Mouse (Mus musculus) gonadal fat pad, adult 2 months (tissue): ENCODE measurements at regions not wholly inside any gene's neighbourhood (a gene's known extent, or its start where the extent isn't known, plus 50 kb on each side); places are given as distances from the start of the nearest gene placed in this dataset.
A peak's percentile ranks its signal among the peaks of the same experiment; 100 is the strongest.

Experiments
- DNase-seq: peaks from one replicate; pipeline ENCODE4 v3.0.0-alpha.2; 2012; ENCODE audit warnings: low read depth

DNA sequence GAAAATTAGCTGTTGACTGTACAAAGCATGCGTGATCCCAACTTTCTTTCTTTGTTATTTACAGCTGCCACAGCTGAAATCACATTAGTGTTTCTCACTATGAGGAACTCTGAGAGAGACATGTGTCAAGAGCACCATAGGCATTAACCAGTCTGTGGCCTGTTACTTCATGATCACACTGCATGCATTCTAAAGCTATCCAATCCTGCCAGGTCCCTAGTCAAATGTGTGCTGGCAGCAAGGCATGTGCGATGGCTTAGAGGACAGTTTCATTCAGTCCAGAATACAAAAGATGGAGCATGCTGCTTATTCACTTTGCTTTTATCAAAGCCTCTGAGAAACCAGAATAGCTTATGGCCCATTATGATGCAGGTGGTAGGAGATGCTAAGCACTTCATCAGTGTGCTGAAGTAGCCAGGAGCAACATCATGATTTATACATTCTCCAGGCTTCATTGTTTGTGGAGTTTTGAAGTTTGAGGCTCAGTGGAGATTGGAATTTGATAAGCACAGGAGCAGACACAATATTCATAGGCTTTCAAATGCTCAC, 882.9 kb upstream of the Lrrn3 start:
- DNase-seq, result no peak

DNA sequence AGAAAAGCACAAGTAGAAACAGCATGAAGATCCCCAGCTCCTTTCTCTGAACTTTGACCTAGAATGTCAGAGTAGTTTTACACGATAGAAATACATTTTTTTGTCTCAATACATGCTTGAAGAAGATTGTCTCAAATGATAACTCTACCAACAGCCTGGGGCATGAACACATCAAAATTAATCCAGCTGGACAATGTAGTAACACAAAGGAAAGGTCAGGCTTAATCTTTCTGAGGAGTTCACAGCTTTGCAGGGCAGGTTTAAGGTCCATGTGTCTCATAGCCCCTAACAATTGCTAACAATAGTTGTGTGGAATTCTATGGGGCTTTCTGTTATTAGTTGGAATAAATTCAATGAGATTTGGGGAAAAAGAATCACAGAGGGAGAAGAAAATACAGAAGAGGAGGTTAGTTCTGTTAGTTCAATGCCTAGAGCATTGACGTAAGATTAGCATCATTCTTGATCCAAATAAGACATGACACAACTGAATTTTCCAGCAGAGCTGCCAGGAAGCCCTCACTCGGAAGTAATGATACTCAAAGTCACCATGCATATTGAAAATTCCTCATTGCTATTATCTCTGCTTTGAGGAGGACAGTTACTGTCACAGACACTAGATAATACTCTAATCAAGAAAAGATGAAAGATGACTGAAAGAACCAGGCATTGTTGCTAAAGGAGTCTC, 852.9 kb upstream of the Lrrn3 start:
- no peak for DNase-seq

DNA sequence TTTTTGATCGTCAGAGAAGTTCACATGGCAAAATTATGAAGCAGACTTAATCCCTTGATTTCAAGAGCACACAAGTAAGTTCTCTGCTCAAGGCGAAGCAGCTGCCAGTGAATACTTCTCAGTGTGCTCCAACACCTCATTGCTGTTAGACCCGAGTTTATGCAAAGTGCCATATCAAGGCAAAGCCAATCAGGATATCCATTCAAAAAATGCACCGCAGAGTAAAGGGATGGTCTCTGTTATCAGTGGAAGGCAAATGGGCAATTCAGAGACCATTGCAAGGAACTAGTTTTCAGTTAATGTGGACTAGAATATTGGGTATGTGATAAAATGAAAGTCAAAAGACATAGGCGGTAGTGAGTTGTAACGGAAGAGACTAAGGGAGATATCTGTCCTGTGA, 820.2 kb upstream of the Lrrn3 start:
- no peak for DNase-seq

DNA sequence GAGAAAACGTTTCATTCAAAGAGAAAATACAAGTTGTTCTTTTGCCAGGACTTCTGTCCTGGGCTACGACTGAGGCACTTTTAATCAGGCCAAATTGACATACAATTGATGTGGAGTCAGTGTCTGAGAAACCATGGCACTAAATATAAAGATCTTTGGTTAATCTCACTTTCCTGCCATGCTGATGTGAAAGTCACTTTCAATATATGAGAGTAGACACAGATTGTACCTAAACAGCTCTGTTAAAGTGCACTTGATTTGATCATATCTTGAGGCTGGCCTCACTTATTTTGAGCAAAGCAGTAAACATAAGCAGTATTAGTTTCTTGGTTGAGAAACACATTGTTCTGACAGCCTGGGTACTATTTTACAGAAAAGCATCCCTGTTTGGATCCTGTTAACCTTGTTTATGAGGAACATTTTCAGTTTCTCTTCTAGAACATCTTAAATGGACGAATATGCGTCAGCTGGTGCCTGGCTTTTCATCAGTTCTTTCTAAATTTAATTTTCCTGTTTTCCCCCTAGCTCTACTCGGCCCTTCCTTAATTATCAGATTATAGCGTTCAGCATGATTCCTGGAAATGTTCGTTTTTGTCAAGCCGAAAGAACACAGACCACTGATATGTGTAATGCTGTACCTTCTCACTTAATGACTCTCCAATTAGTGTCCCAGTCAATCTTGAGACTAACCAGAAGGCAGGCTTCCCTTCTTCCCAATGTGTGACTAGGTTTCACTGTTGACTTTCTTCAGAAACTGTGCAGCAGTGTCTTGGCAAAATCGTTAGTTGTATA, 791.2 kb upstream of the Lrrn3 start:
- no peak for DNase-seq

DNA sequence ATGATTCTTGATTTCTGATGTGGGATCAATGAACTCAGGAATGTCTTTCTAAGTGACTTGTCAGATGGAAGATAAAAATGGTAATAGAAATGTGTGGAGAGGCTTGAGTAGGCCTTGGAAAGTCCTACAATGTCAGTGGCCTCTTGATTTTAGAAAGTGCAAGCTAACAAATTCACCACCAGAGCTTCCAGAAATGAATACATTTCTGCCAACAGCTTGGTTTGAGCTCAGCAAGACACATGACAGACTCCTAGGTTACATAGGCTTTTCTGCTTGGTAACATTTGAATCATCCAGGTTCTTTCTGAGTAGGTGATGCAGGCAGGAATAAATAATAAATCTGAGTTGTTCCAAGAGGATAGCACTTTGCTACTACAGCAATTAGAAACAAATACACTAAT, 764.2 kb upstream of the Lrrn3 start:
- no peak for DNase-seq

DNA sequence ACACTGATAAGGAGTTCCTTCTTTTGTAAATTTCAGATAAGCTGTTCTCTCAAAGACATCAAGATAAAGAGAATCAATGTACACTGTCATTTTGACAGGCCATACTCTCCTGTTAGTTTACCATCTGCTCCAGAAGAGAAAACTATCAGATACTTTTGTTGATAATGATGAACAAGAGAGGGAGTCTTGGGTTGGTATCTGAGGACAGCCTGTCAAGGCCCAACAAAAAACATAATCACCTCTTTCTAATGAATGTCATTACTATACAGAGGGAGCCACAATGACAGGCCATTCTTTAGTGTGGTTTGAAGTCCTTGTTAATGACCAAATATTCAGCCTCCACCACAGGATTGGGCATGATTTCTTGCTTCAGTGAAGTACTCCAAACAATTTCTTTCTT, 743.0 kb upstream of the Lrrn3 start:
- DNase-seq, result no peak

DNA sequence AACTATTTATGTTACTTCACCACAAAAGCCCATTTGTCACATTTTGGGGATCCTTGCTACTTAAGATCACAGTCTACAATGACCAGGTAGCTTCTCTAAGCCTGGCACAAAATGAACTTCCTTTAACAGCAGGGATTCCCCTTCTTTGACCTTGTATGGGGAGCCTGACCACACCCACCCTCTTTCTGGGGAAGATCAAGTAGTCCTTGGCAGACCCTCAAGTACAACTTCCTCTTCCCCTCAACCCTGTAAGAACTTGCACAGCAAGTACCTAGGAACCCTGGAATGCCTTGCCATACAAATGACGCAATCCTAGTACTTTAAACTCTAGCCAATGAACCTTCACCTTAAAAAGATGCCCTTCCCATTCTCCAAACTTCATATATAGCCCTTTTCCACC, 695.4 kb upstream of the Lrrn3 start:
- DNase-seq, result peak; percentile 30

DNA sequence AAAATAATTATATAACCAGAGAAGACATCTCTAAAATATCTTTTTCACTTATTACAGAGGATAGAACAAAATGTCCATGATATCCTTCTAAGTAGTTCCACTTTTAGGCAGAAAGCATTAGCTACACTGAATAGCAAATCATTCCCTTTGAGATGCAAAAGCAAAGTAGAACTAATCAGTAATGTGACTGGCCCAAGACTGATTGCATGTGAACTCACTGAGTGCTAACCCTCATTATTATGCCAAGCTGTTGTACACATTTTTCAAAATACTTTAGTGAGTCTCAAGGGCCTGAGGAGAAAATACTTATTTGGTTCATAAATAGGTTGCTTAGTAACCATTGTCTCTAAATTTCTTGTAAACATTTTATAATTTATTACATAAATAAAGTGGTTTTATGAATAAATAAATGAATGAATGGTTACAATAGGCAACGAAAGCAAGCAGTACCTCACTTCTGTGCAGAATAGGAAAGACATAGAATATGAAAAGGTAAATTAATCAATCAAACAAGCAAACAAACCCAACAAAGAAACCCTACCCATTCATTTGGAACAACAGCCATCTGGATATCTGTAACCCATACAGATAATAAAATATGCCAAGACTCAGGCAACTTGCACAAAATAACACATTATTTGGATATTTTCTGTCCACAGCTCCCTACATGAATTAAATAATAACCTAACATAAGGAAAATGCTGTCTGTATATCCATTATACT, 693.9 kb upstream of the Lrrn3 start:
- no peak for DNase-seq

DNA sequence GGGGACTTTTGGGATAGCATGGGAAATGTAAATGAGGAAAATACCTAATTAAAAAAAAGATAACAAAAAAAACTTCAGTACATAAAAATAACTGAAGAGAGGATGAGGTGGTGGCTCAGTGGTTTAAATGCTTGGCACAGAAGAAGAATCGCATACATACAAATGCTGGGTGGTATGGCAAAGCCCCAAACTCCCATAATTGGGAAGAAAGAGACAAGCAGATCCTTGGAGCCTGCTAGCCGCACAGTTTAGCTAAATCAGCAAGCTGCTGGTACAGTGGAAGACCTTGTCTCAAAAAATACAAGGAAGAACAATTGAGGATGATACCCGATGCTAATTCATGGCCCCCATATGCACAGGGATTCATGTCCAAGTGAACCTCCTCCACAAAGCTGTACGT, 661.7 kb upstream of the Lrrn3 start:
- no peak for DNase-seq

DNA sequence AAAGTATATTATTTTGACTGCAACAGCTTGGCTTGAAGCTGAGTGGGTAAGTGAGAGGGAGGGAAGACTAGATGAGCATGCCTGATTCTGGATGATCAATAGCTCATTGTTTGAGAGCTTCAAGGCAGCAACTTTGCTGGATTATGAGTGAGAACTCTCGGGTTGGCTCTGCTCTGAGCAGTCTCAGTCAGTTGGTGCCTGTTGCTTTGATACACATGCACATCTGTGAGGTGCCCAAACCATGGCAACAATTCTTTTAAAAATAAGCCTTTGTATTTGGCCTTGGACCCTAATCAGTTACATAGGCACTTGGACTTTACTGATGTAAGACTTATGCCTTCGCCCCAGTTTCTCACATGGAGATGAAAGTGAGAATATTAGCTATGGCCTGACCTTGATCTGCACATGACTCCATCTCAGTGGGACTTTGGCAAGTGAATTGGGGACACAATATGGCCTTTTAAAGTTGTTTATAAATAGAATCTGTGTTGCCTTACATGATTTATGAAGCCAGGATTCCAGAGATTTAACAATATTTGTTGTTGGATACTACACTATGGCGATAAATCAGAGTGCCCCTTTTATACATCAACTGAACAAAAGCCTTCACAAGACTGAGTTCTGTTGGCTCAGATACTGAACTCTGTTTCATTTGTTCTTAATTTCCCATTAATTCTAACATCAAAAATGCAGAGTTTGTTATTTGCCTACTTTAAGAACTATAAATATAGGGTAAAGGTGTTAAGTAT, 652.6 kb upstream of the Lrrn3 start:
- no peak for DNase-seq

DNA sequence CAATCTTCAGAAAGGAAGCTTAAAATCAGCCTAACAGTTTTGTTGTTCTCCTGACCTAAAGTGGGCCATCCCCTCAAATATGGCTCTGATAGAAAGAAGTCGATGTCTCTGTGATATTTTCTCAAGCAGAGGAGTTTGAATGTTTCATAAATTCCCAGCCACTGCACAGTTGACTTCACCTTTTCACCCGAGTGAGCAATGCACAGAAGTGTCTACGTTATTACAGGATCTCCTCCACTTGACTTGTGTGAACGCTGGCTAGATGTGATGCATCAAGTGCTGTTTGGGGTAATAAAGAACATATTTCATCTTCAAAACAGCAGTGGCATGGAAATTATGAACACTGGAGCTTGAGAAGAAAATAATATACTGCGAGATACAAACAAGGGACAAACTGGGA, 651.9 kb upstream of the Lrrn3 start:
- no peak for DNase-seq

DNA sequence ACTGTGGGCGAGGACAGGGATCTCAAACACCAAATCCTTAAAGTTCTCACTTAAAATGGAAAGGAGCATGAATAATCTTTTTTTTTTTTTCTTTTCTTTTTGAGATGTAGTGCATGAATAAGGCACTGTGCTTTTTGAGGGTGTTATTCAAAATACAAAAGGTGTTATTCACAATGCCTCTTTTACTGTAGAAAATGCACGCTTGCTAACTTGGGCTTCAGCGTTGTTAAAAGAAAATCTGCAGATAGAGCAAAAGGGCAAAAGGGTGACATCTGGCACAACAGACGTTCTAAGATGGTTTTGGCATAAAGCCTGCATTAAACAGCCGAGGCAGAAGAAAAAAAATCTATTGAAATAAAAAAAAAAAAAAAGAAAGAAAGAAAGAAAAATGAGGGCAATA, 651.5 kb upstream of the Lrrn3 start:
- no peak for DNase-seq

DNA sequence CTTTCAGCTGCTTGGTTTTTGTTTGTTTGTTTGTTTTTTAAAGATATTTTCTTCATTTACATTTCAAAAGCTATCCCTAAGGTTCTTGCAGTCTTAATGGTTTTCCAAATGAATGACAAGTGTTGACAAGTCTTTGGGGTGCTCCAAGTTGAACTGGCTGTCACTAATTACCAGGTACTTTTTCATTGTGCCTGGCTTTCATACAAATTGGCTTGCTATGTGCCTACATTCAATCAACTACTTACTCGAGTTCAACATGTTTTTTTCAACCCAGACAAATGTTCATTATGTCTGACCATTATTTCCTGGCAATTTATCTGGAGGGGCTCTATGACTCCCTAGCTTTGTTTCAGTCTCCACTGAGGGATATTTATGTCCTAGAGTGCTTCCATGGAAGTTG, 614.0 kb upstream of the Lrrn3 start:
- no peak for DNase-seq

DNA sequence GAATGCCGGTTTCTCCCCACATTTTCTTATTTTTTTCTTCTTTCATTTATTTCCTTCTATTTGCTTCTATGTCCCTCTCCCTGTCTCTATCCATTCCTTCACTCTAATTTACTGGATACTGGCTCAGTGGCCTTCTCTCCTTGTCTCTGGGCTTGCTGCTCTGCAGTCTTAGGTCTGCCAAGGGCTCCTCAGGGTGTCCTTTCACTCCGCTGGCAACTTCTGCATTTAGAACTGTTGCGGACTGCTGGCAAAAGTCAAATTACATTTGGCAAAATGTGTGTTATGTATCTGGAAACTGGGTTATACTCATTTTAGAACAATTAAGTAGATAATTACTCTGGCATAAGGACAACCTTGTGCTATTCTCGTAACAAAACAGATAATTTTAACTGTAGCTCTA, 584.2 kb upstream of the Lrrn3 start:
- DNase-seq, result no peak

DNA sequence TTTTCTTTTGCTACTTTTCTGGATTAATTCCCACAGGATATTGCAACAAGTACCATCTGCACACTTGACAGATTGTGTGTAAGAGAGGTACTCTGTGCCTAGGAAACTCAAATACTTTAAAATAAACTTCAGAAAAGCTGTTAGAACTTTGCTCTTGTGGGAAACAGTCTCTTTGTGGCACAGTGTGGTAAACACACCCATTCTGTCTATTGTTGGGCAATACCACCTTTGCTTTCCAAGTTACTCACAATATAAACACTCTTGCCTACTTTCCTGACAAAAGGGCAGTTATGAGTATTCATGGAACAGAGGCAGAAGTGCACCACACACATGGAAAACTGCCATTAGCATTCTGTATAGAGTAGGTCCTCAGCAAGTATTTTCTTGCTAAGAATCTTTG, 577.5 kb upstream of the Lrrn3 start:
- DNase-seq, result no peak

DNA sequence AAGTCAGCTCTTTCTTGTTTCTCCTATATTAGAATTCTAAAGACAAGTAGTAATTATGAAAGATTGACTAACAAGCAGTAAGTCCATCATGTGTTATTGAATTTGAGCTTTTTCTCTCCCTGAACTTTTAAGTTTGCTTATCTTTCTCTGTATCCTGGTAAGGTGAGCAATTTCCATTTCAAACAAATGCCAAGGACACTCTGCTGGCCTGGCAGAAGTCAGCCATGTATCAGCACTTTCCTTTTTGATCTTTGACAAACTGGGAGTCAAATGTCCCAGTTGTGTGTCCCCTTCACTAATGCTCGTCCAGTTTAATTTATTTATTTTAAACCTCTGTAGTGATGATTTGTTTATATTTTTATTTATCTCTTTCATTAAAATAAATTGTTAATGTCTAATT, 562.8 kb upstream of the Lrrn3 start:
- DNase-seq, result no peak

DNA sequence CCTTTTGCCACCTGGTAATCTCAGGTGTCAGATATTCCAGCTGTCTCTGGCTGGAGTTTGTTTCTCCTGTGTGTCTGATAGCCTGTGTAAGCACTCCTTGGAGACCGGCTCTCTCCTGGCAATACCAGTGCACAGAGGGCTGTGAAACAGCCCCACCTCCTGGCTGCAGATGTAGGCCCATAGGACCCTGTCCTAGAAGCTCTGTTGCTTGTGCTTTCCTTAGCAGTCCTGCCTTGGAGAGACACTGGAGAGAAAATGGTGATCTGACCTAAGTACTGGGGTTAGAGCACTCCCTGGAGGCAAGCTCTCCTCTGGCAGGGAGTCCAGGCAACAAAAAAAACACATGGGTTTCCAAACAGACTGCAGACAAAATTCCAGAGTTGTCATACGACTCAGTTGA, 541.6 kb upstream of the Lrrn3 start:
- DNase-seq, result no peak

DNA sequence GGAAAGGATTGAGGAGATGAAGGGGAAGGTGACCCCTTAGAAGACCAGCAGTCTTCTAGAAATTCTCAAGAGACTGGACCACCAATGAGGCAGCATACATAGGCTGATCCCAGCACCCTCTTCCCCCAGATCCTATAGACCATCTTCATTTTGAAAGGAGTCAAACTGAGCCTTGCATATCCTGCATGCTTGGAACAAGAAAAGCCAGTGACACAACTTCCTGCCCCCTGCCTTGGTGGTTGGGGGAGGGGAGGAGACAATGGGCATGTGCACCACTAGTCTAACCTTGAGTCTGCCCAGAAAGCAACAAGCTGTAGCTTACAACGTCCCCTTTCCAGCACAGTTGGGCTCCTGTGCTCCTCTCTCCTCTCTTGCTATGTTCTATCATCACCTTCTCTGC, 531.3 kb upstream of the Lrrn3 start:
- DNase-seq, result no peak

DNA sequence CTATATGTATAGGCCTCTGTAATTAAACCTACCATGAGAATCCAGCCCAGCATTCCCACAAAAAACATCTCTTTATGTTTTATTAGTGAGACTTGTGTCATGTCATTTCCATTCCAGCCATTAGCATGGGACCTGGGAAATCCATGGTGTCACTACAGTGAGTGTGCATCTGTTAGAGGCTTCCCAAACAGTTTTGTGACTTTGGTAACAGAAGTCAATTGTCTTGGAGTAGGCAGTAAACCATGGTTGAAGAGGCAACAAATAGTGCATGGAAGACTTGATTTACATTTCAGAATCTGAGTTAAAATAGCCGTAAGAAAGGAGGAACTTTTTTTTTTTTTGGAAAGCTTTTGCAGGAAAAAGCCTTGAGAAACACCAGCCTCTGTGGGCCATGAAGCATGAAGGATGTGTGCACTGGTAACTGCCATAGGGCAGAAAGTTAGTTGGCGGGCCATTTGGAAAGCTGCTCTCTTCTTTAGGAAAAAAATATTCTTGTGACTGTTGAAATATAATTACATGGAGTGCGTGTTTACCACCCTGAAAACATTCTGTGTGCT, 522.7 kb upstream of the Lrrn3 start:
- DNase-seq, result no peak

DNA sequence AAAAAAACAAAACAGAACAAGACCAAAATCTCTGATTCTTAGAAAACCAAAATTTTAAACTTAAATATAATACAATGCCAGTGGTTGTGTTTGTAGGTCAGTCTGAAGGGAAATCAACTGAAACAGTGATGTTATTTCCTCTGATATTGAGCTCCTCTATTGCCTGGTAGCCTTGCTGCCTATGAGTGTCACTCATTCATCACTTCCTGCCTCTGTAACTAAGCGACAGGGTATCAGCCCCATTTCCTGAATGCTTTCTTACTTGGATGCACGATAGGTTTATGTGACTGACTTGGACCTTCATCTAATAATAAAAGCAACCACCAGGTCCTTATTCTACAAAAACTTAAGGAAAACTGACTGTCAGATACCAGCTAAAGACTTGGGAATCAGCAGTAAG, 520.7 kb upstream of the Lrrn3 start:
- no peak for DNase-seq
